Mouse (Mus musculus) lung, postnatal 0 days (tissue): Measurements from ENCODE around the gene Zmynd8. TPM values are rescaled to one million over a fixed set of nuclear protein-coding genes. Genes with fewer than 3 reads are reported as not detected.
A peak's percentile ranks its signal among the peaks of the same experiment; 100 is the strongest.

Experiments
- ATAC-seq: fragments of 200-750 bp; cut with Nextera tagmentation; 2 replicates; pipeline ENCODE4 v1.8.0; 2017; ENCODE audit warnings: moderate library complexity
- DNase-seq: peaks from one replicate; pipeline ENCODE4 v3.0.0-alpha.2; 2016; ENCODE audit warnings: low spot score
- H3K27ac ChIP-seq: fragments of 300-500 bp; sonication (generic); 2 replicates; pipeline ENCODE4 v1.5.1; 2014; ENCODE audit warnings: antibody characterized with exemption, mild to moderate bottlenecking, low read length, mixed read lengths
- H3K27me3 ChIP-seq: fragments of 300-500 bp; sonication (generic); replicated peaks from 2 replicates; pipeline ENCODE4 v1.6.1; 2014; ENCODE audit warnings: low read length, mixed read lengths; ENCODE audit not compliant: insufficient read depth
- H3K36me3 ChIP-seq: fragments of 300-500 bp; sonication (generic); 2 replicates; pipeline ENCODE4 v1.6.1; 2014; ENCODE audit warnings: low read length, mixed read lengths; ENCODE audit not compliant: insufficient read depth
- H3K4me1 ChIP-seq: fragments of 300-500 bp; sonication (generic); 2 replicates; pipeline ENCODE4 v1.6.1; 2014; ENCODE audit warnings: antibody characterized with exemption, low read depth, low read length, mixed read lengths; ENCODE audit not compliant: insufficient read depth
- H3K4me2 ChIP-seq: fragments of 300-500 bp; sonication (generic); replicated peaks from 2 replicates; pipeline ENCODE4 v1.6.1; 2014; ENCODE audit warnings: low read depth, mild to moderate bottlenecking, low read length, moderate library complexity, mixed read lengths
- H3K4me3 ChIP-seq: fragments of 300-500 bp; sonication (generic); 2 replicates; pipeline ENCODE4 v1.5.1; 2014; ENCODE audit warnings: low read depth, low read length
- H3K9ac ChIP-seq: fragments of 300-500 bp; sonication (generic); replicated peaks from 2 replicates; pipeline ENCODE4 v1.6.1; 2014; ENCODE audit warnings: low read depth, mild to moderate bottlenecking
- H3K9me3 ChIP-seq: fragments of 300-500 bp; sonication (generic); 2 replicates; pipeline ENCODE4 v1.6.1; 2016; ENCODE audit warnings: low read length, mixed read lengths
- CTCF ChIP-seq: IDR thresholded peaks from 2 replicates; pipeline ENCODE4 v1.5.1; 2016; ENCODE audit warnings: antibody characterized with exemption, mild to moderate bottlenecking
- EP300 ChIP-seq: IDR thresholded peaks from 2 replicates; pipeline ENCODE4 v1.6.1; 2016; ENCODE audit warnings: antibody characterized with exemption, mild to moderate bottlenecking, control low read depth
- WGBS: fragments of 180-500 bp; shearing (Covaris S2); extraction: QIAGEN DNeasy Blood & Tissue Kit; methylation state at CpG from one replicate; pipeline ENCODE4 v1.1.7; 2014; 5-methylcytosine and 5-hydroxymethylcytosine counted together
- polyA plus RNA-seq: library from polyadenylated mRNA; unstranded; fragments of >200 nt; fragmentation: Nextera tagmentation; extraction: Ambion mirVana; gene quantifications from 2 replicates; pipeline ENCODE4 v1.2.1, GENCODE M21; 2015

Gene Zmynd8
- polyA plus RNA-seq, 1 experiment from 2014 or later = 32.1 TPM

GRCm38 (mm10) chr2:165768805-165769358, 129.9 kb downstream of the Zmynd8 start:
- Histone ChIP-seq H3K27me3 (no peaks in the 10 kb centered on the region), H3K9me3 (no peaks in the 10 kb centered on the region), H3K4me2 (no peak overlapping the region), H3K4me3 (no peak overlapping the region), H3K27ac (no peak overlapping the region), H3K4me1 (no peaks in the 10 kb centered on the region), H3K9ac (no peak overlapping the region), H3K36me3 (no peaks in the 10 kb centered on the region)
- ATAC-seq (no peak), DNase-seq (no peak)
- no peak for TF ChIP-seq CTCF
- no peak for TF ChIP-seq EP300
- WGBS = 57% methylated on average over 10 of the region's 11 CpGs

- no peak overlapping the region for H3K9ac ChIP-seq
- 87% methylated on average over 13 of the region's 13 CpGs for WGBS
- H3K27ac ChIP-seq = no peak overlapping the region
- H3K36me3 ChIP-seq = no peaks in the 10 kb centered on the region
- no peak overlapping the region for H3K4me2 ChIP-seq
- no peak for TF ChIP-seq CTCF
- TF ChIP-seq EP300 = no peak
- ATAC-seq = no peak
- H3K4me3 ChIP-seq = no peak overlapping the region
- DNase-seq = no peak
- H3K9me3 ChIP-seq = no peaks in the 10 kb centered on the region
- H3K27me3 ChIP-seq = no peaks in the 10 kb centered on the region
- H3K4me1 ChIP-seq = no peaks in the 10 kb centered on the region
Observed at GRCm38 (mm10) chr2:165759421-165759985, 139.3 kb downstream of the Zmynd8 start.

GRCm38 (mm10) chr2:165758534-165758933, 140.3 kb downstream of the Zmynd8 start:
- Histone ChIP-seq H3K9me3 (no peaks in the 10 kb centered on the region), H3K36me3 (no peaks in the 10 kb centered on the region), H3K27ac (no peak overlapping the region), H3K4me1 (no peaks in the 10 kb centered on the region), H3K4me3 (no peak overlapping the region), H3K4me2 (no peak overlapping the region), H3K27me3 (no peaks in the 10 kb centered on the region), H3K9ac (no peak overlapping the region)
- no peak for DNase-seq
- no peak for TF ChIP-seq EP300
- TF ChIP-seq CTCF = no peak
- WGBS = 9% methylated on average over 5 of the region's 5 CpGs
- peak; percentile 44; the same call in 1 of the 2 replicates for ATAC-seq

GRCm38 (mm10) chr2:165757799-165758198, 141.0 kb downstream of the Zmynd8 start:
- Histone ChIP-seq H3K4me2 (no peak overlapping the region), H3K27ac (no peak overlapping the region), H3K4me3 (no peak overlapping the region), H3K4me1 (no peaks in the 10 kb centered on the region), H3K9ac (no peak overlapping the region), H3K27me3 (no peaks in the 10 kb centered on the region), H3K9me3 (no peaks in the 10 kb centered on the region), H3K36me3 (no peaks in the 10 kb centered on the region)
- WGBS = 71% methylated on average over 15 of the region's 15 CpGs
- TF ChIP-seq EP300 (no peak), CTCF (no peak)
- ATAC-seq (no peak), DNase-seq (no peak)

- TF ChIP-seq EP300 (no peak), CTCF (no peak)
- H3K36me3 ChIP-seq = no peaks in the 10 kb centered on the region
- H3K4me3 ChIP-seq = no peak overlapping the region
- 92% methylated on average over 3 of the region's 4 CpGs for WGBS
- no peaks in the 10 kb centered on the region for H3K4me1 ChIP-seq
- no peaks in the 10 kb centered on the region for H3K27me3 ChIP-seq
- no peaks in the 10 kb centered on the region for H3K9me3 ChIP-seq
- ATAC-seq (no peak), DNase-seq (no peak)
- no peak overlapping the region for H3K27ac ChIP-seq
- H3K9ac ChIP-seq = no peak overlapping the region
- H3K4me2 ChIP-seq = no peak overlapping the region
Observed at GRCm38 (mm10) chr2:165752704-165753103, 146.1 kb downstream of the Zmynd8 start.

- TF ChIP-seq CTCF (peak; percentile 54), EP300 (no peak)
- no peak for ATAC-seq
Observed at GRCm38 (mm10) chr2:165751068-165751467, 147.7 kb downstream of the Zmynd8 start.

More at GRCm38 (mm10) chr2:165751068-165751467, 147.7 kb downstream of the Zmynd8 start:
- DNase-seq = no peak
- H3K4me1 ChIP-seq = no peaks in the 10 kb centered on the region
- no peak overlapping the region for H3K27ac ChIP-seq
- H3K4me2 ChIP-seq = no peak overlapping the region
- H3K27me3 ChIP-seq = no peaks in the 10 kb centered on the region
- H3K36me3 ChIP-seq = no peaks in the 10 kb centered on the region
- 28% methylated on average over 7 of the region's 7 CpGs for WGBS
- H3K9me3 ChIP-seq = no peaks in the 10 kb centered on the region
- H3K4me3 ChIP-seq = no peak overlapping the region
- H3K9ac ChIP-seq = no peak overlapping the region
